Mouse (Mus musculus): ENCODE results near the gene Tbr1. TPM values are rescaled to one million over a fixed set of nuclear protein-coding genes. Genes with fewer than 3 reads are reported as not detected.

Gene Tbr1
- polyA plus RNA-seq, 1 experiment from 2014 or later, result not detected

GRCm38 (mm10) chr2:61815583-61816313, 13.0 kb downstream of the Tbr1 start:
- H3K4me2 ChIP-seq (ENCODE audit: low read depth, low read length), result peak overlapping the region; percentile 91
- H3K36me3 ChIP-seq (ENCODE audit: control insufficient read depth, insufficient read depth), result no peaks in the 10 kb centered on the region
- peaks cover 11% of the 10 kb centered on the region for H3K4me1 ChIP-seq (ENCODE audit: control insufficient read depth, insufficient read depth, low read length)
- peak overlapping the region; percentile 59 for H3K9ac ChIP-seq (ENCODE audit: low read length)
- no peaks in the 10 kb centered on the region for H3K9me3 ChIP-seq (replicated peaks; ENCODE audit: control insufficient read depth, low read length)
- no peak overlapping the region for H3K27ac ChIP-seq (ENCODE audit: low read length)
- peak overlapping the region; percentile 53 for H3K4me3 ChIP-seq (ENCODE audit: low read length)
- 9% methylated on average over 65 of the region's 66 CpGs for WGBS
- H3K27me3 ChIP-seq (ENCODE audit: control insufficient read depth, insufficient read depth, low read length), result peaks cover 42% of the 10 kb centered on the region
- peak; percentile 47 for ATAC-seq (replicated peaks; ENCODE audit: extremely low read depth, insufficient read depth, low FRiP score)

- WGBS, result 69% methylated on average over 1 of the region's 1 CpGs
- Histone ChIP-seq H3K4me1 (ENCODE audit: control insufficient read depth, insufficient read depth, low read length) (peaks cover 7% of the 10 kb centered on the region), H3K27me3 (ENCODE audit: control insufficient read depth, insufficient read depth, low read length) (peaks cover 28% of the 10 kb centered on the region), H3K9me3 (replicated peaks; ENCODE audit: control insufficient read depth, low read length) (no peaks in the 10 kb centered on the region), H3K27ac (ENCODE audit: low read length) (no peak overlapping the region), H3K4me3 (ENCODE audit: low read length) (no peak overlapping the region), H3K9ac (ENCODE audit: low read length) (no peak overlapping the region), H3K36me3 (ENCODE audit: control insufficient read depth, insufficient read depth) (no peaks in the 10 kb centered on the region), H3K4me2 (ENCODE audit: low read depth, low read length) (no peak overlapping the region)
- ATAC-seq (replicated peaks; ENCODE audit: extremely low read depth, insufficient read depth, low FRiP score), result no peak
Measured at GRCm38 (mm10) chr2:61818197-61818596, 15.5 kb downstream of the Tbr1 start.

- ATAC-seq (replicated peaks; ENCODE audit: extremely low read depth, insufficient read depth, low FRiP score), result no peak
- no peaks in the 10 kb centered on the region for H3K36me3 ChIP-seq (ENCODE audit: control insufficient read depth, insufficient read depth)
- H3K27me3 ChIP-seq (ENCODE audit: control insufficient read depth, insufficient read depth, low read length), result peaks cover 16% of the 10 kb centered on the region
- H3K4me1 ChIP-seq (ENCODE audit: control insufficient read depth, insufficient read depth, low read length), result peaks cover 5% of the 10 kb centered on the region
- no peak overlapping the region for H3K27ac ChIP-seq (ENCODE audit: low read length)
- WGBS, result 69% methylated on average over 4 of the region's 4 CpGs
- no peak overlapping the region for H3K4me2 ChIP-seq (ENCODE audit: low read depth, low read length)
- H3K9me3 ChIP-seq (replicated peaks; ENCODE audit: control insufficient read depth, low read length), result no peaks in the 10 kb centered on the region
- no peak overlapping the region for H3K4me3 ChIP-seq (ENCODE audit: low read length)
- H3K9ac ChIP-seq (ENCODE audit: low read length), result no peak overlapping the region
Measured at GRCm38 (mm10) chr2:61820203-61820602, 17.5 kb downstream of the Tbr1 start.

GRCm38 (mm10) chr2:61823426-61824140, 20.9 kb downstream of the Tbr1 start:
- H3K36me3 ChIP-seq (ENCODE audit: control insufficient read depth, insufficient read depth), result no peaks in the 10 kb centered on the region
- 73% methylated on average over 1 of the region's 1 CpGs for WGBS
- no peaks in the 10 kb centered on the region for H3K4me1 ChIP-seq (ENCODE audit: control insufficient read depth, insufficient read depth, low read length)
- no peak overlapping the region for H3K9ac ChIP-seq (ENCODE audit: low read length)
- no peak for ATAC-seq (replicated peaks; ENCODE audit: extremely low read depth, insufficient read depth, low FRiP score)
- H3K27ac ChIP-seq (ENCODE audit: low read length), result no peak overlapping the region
- H3K27me3 ChIP-seq (ENCODE audit: control insufficient read depth, insufficient read depth, low read length), result peaks cover 2% of the 10 kb centered on the region; the same call in 1 of the 2 replicates
- H3K4me2 ChIP-seq (ENCODE audit: low read depth, low read length), result no peak overlapping the region
- no peaks in the 10 kb centered on the region for H3K9me3 ChIP-seq (replicated peaks; ENCODE audit: control insufficient read depth, low read length)
- H3K4me3 ChIP-seq (ENCODE audit: low read length), result no peak overlapping the region

GRCm38 (mm10) chr2:61837243-61837806, 34.6 kb downstream of the Tbr1 start:
- Histone ChIP-seq H3K9ac (ENCODE audit: low read length) (no peak overlapping the region), H3K27ac (ENCODE audit: low read length) (no peak overlapping the region), H3K4me2 (ENCODE audit: low read depth, low read length) (no peak overlapping the region), H3K4me1 (ENCODE audit: control insufficient read depth, insufficient read depth, low read length) (no peaks in the 10 kb centered on the region), H3K9me3 (replicated peaks; ENCODE audit: control insufficient read depth, low read length) (no peaks in the 10 kb centered on the region), H3K36me3 (ENCODE audit: control insufficient read depth, insufficient read depth) (no peaks in the 10 kb centered on the region), H3K27me3 (ENCODE audit: control insufficient read depth, insufficient read depth, low read length) (no peaks in the 10 kb centered on the region), H3K4me3 (ENCODE audit: low read length) (no peak overlapping the region)
- WGBS, result 66% methylated on average over 2 of the region's 2 CpGs
- no peak for ATAC-seq (replicated peaks; ENCODE audit: extremely low read depth, insufficient read depth, low FRiP score)

Small RNA genes within 50 kb of the gene (microRNA-seq; reads per million reads assigned to microRNA genes)
- gene Gm22403, result not detected

Other genes starting within 250 kb of the Tbr1 start
- gene Tank, start 224.3 kb upstream of the Tbr1 start, polyA plus RNA-seq (2015; fragmentation: Nextera tagmentation; extraction: Ambion mirVana), result 22.1 and 29.0 TPM in 2 replicates
- 115 and 146 TPM in 2 replicates for gene Psmd14, start 91.2 kb upstream of the Tbr1 start, polyA plus RNA-seq (2015; fragmentation: Nextera tagmentation; extraction: Ambion mirVana)
- 0.09 and 0.18 TPM in 2 replicates for gene Slc4a10, start 243.5 kb downstream of the Tbr1 start, polyA plus RNA-seq (2015; fragmentation: Nextera tagmentation; extraction: Ambion mirVana)

All from heart, embryonic 16.5 days (tissue).